Mouse (Mus musculus) embryonic fibroblast, embryonic 13.5 days (primary cell): ENCODE results near the gene Pard6b. TPM values are rescaled to one million over a fixed set of nuclear protein-coding genes. Genes with fewer than 3 reads are reported as not detected.

ENCODE experiments used
- H3K27ac ChIP-seq: 2 replicates; pipeline ENCODE4 v1.5.1; 2012; ENCODE audit warnings: low read length, control low read depth, inconsistent platforms; ENCODE audit not compliant: insufficient read depth
- H3K4me1 ChIP-seq: 2 replicates; pipeline ENCODE4 v1.6.1; 2011; ENCODE audit warnings: low read length; ENCODE audit not compliant: control insufficient read depth, insufficient read depth
- H3K4me3 ChIP-seq: 2 replicates; pipeline ENCODE4 v1.5.1; 2011; ENCODE audit warnings: mild to moderate bottlenecking, control low read depth, low read length; ENCODE audit not compliant: insufficient read depth
- CTCF ChIP-seq: IDR thresholded peaks from 2 replicates; pipeline ENCODE4 v1.5.1; 2011; ENCODE audit warnings: mild to moderate bottlenecking, control low read depth, low read length, moderate library complexity, borderline replicate concordance; ENCODE audit not compliant: insufficient read depth
- POLR2A ChIP-seq: IDR thresholded peaks from 2 replicates; pipeline ENCODE4 v1.6.1; 2011; ENCODE audit warnings: low read depth, mild to moderate bottlenecking, control low read depth, low read length, moderate library complexity
- polyA plus RNA-seq: library from polyadenylated mRNA; stranded (reverse); fragments of >200 nt; gene quantifications from 2 replicates; pipeline ENCODE4 v1.2.4, GENCODE M21; 2011; ENCODE audit warnings: low read depth; ENCODE audit not compliant: missing spikeins, insufficient read length

The Pard6b gene
- polyA plus RNA-seq, 1 experiment, result 1.6 TPM

GRCm38 (mm10) chr2:168091560-168091959 lies 10.8 kb downstream of the Pard6b start:
- H3K27ac ChIP-seq, result no peak overlapping the region
- H3K4me1 ChIP-seq, result no peaks in the 10 kb centered on the region
- H3K4me3 ChIP-seq, result no peak overlapping the region
- TF ChIP-seq POLR2A, result no peak
- no peak for TF ChIP-seq CTCF

DNA sequence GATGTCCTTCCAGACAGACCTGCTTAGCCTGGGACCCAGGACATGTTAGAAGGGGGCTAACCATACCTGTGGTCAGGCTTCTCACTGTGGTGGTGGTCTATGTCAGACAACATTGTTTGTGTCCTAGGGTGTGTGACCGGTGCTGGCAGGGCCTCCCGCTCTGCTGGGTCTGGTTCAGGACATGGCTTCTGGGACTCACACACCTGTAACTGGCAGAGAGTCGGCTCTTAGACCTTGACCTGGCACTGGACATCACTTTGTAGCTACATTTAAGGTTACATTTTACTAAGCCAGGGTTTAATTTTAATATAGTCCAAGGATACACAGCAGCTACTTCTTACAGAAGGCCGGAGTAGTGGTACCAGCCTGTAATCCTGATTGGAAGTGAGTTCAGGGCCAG lies 12.3 kb downstream of the Pard6b start:
- no peaks in the 10 kb centered on the region for H3K4me1 ChIP-seq
- H3K27ac ChIP-seq, result no peak overlapping the region
- no peak overlapping the region for H3K4me3 ChIP-seq
- TF ChIP-seq POLR2A (no peak), CTCF (no peak)

GRCm38 (mm10) chr2:168095077-168095476 lies 14.3 kb downstream of the Pard6b start:
- TF ChIP-seq CTCF (no peak), POLR2A (no peak)
- Histone ChIP-seq H3K4me3 (no peak overlapping the region), H3K27ac (no peak overlapping the region), H3K4me1 (no peaks in the 10 kb centered on the region)

- H3K4me3 ChIP-seq, result no peak overlapping the region
- H3K4me1 ChIP-seq, result no peaks in the 10 kb centered on the region
- no peak for TF ChIP-seq CTCF
- TF ChIP-seq POLR2A, result no peak
- no peak overlapping the region for H3K27ac ChIP-seq
Observed at GRCm38 (mm10) chr2:168096487-168096886, 15.7 kb downstream of the Pard6b start.

DNA sequence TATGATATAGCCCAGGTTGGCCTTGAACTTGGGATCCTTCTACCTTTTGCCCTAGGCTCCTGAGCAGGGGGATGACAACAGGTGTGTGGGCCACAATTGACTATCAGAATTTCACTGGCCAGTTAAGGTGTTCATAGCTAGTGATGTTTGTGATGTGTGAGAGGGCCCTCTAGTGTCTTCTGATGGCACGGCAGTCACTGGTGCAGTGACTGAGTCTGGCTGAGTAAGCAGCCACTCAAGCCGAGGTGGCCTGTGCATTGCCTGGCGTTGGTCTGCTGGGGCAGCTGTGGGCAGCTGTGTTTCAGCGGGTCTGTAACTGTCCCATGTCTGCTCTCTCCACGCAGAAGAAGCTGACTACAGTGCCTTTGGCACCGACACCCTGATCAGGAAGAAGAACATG lies 17.2 kb downstream of the Pard6b start:
- no peaks in the 10 kb centered on the region for H3K4me1 ChIP-seq
- no peak for TF ChIP-seq POLR2A
- peak; percentile 72 for TF ChIP-seq CTCF
- H3K4me3 ChIP-seq, result no peak overlapping the region
- no peak overlapping the region for H3K27ac ChIP-seq

- H3K27ac ChIP-seq, result no peak overlapping the region
Observed at GRCm38 (mm10) chr2:168100008-168100407, 19.2 kb downstream of the Pard6b start.

GRCm38 (mm10) chr2:168101805-168102204 lies 21.0 kb downstream of the Pard6b start:
- no peak for TF ChIP-seq POLR2A
- no peak for TF ChIP-seq CTCF
- no peaks in the 10 kb centered on the region for H3K4me1 ChIP-seq
- H3K27ac ChIP-seq, result no peak overlapping the region
- H3K4me3 ChIP-seq, result no peak overlapping the region

More at GRCm38 (mm10) chr2:168100008-168100407, 19.2 kb downstream of the Pard6b start:
- TF ChIP-seq POLR2A (no peak), CTCF (no peak)
- Histone ChIP-seq H3K4me1 (no peaks in the 10 kb centered on the region), H3K4me3 (no peak overlapping the region)

GRCm38 (mm10) chr2:168103341-168103740 lies 22.5 kb downstream of the Pard6b start:
- H3K27ac ChIP-seq, result no peak overlapping the region
- TF ChIP-seq POLR2A (no peak), CTCF (no peak)
- H3K4me3 ChIP-seq, result no peak overlapping the region
- no peaks in the 10 kb centered on the region for H3K4me1 ChIP-seq

GRCm38 (mm10) chr2:168104375-168105144 lies 23.8 kb downstream of the Pard6b start:
- Histone ChIP-seq H3K4me3 (no peak overlapping the region), H3K27ac (no peak overlapping the region), H3K4me1 (no peaks in the 10 kb centered on the region)
- no peak for TF ChIP-seq POLR2A
- no peak for TF ChIP-seq CTCF

DNA sequence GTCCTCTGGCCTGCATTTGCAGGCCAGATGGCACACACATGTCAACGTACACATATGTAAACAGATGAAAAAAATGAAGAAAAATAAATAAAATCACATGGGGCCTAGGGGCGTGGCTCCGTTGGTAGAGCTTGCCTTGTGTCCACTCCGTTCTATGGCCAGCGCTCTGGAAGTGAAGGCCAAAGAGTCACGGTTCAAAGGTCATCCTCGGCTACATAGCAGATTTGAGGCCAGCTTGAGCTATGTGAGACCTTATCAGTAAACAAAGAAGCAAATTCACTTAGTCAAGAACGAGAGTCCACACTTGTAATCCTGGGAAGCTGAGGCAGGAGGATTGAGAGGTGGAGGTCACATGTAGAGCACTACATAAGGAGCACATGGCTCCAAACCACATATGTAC lies 24.5 kb downstream of the Pard6b start:
- TF ChIP-seq POLR2A, result no peak
- TF ChIP-seq CTCF, result no peak
- H3K4me3 ChIP-seq, result no peak overlapping the region
- no peaks in the 10 kb centered on the region for H3K4me1 ChIP-seq
- no peak overlapping the region for H3K27ac ChIP-seq

DNA sequence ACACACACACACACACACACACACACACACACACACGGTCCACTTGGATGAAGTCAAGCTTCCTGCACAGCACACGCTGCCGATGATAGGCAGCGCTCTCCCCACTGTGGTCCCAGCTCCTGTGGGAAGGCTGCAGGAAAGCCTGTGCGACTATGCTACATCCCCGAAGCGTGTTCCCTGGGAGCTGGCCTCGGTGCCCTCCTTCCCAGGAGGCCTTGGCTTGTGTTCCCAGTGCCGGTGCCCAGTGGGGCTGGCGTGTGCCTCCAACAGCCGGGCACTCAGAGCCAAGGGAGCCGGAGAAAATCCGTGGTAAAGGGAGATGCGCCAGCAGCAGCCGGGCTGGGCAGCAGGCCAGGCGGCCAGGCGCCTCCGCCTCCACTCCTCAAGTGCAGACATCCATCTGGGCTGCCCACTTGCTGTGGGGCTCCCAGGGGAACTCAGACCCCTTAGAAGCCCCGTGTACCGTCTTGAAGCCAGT lies 25.9 kb downstream of the Pard6b start:
- no peaks in the 10 kb centered on the region for H3K4me1 ChIP-seq
- H3K27ac ChIP-seq, result no peak overlapping the region
- TF ChIP-seq POLR2A (no peak), CTCF (no peak)
- no peak overlapping the region for H3K4me3 ChIP-seq
